Mouse (Mus musculus) small intestine, adult 2 months (tissue): Measurements from ENCODE around the gene Tpst2.

ENCODE experiments used
- CTCF ChIP-seq: fragments of 200-500 bp; IDR thresholded peaks from 2 replicates; pipeline ENCODE4 v1.5.1; 2012; ENCODE audit warnings: low read depth, mild to moderate bottlenecking, control low read depth, inconsistent platforms, low read length, moderate library complexity, mixed read lengths; ENCODE audit not compliant: insufficient replicate concordance, insufficient read length; ENCODE audit errors: extremely low read depth
- POLR2A ChIP-seq: fragments of 200-500 bp; IDR thresholded peaks from 2 replicates; pipeline ENCODE4 v1.6.1; 2012; ENCODE audit warnings: low read depth, mild to moderate bottlenecking, control low read depth, inconsistent platforms, low read length, moderate library complexity

GRCm38 (mm10) chr5:112254282-112254806 lies 22.1 kb upstream of the Tpst2 start:
- TF ChIP-seq CTCF (no peak), POLR2A (no peak)
